Mouse (Mus musculus) megakaryocyte, embryonic 14.5 days (primary cell): ENCODE measurements around the gene Ccdc120. TPM values are rescaled to one million over a fixed set of nuclear protein-coding genes. Genes with fewer than 3 reads are reported as not detected.
"Not testable (repeated sequence)": the region's sequence is repeated elsewhere in the genome, so short reads cannot be mapped to it uniquely, and the experiment has no call there.

Experiments used
- H3K27me3 ChIP-seq: replicated peaks from 2 replicates; pipeline ENCODE3; 2012; ENCODE audit warnings: inconsistent platforms
- H3K36me3 ChIP-seq: replicated peaks from 2 replicates; pipeline ENCODE3; 2012; ENCODE audit warnings: low read length, inconsistent platforms, mixed read lengths
- H3K4me1 ChIP-seq: 2 replicates; pipeline ENCODE4 v1.6.1; 2012; ENCODE audit warnings: inconsistent platforms
- H3K4me3 ChIP-seq: replicated peaks from 2 replicates; pipeline ENCODE3; 2012; ENCODE audit warnings: moderate library complexity, mild to moderate bottlenecking, inconsistent platforms
- H3K9me3 ChIP-seq: 2 replicates; pipeline ENCODE4 v1.6.1; 2012; ENCODE audit warnings: inconsistent platforms
- FLI1 ChIP-seq: IDR thresholded peaks from 2 replicates; pipeline ENCODE4 v1.6.1; 2012; ENCODE audit warnings: low read length, inconsistent platforms, mixed read lengths
- GATA1 ChIP-seq: IDR thresholded peaks from 3 replicates; pipeline ENCODE4 v1.6.1; 2012; ENCODE audit warnings: mixed read lengths, low read length, inconsistent platforms, borderline replicate concordance
- polyA plus RNA-seq: library from polyadenylated mRNA; stranded (reverse); fragments of >175 nt; gene quantifications from 2 replicates; pipeline ENCODE4 v1.2.3, GENCODE M21; 2012; ENCODE audit warnings: low replicate concordance; ENCODE audit not compliant: insufficient read depth

Ccdc120 gene
- polyA plus RNA-seq, 1 experiment, result 8.5 TPM

GRCm38 (mm10) chrX:7762137-7762920 lies 11.6 kb upstream of the Ccdc120 start, which contains the start of gene Tfe3:
TSS of gene Tfe3 (plus strand) at chrX:7762560.
- Histone ChIP-seq H3K4me3 (peak within 1 kb of the TSS; percentile 96), H3K9me3 (no peaks in the 10 kb centered on the region), H3K27me3 (no peaks in the 10 kb centered on the region), H3K36me3 (peaks cover 21% of the 10 kb centered on the region), H3K4me1 (peaks cover 34% of the 10 kb centered on the region)
- TF ChIP-seq GATA1, result no peak
- TF ChIP-seq FLI1, result no peak

- not testable (repeated sequence) for H3K4me3 ChIP-seq, H3K27me3 ChIP-seq, H3K36me3 ChIP-seq, H3K9me3 ChIP-seq, H3K4me1 ChIP-seq
These were observed 2.9 kb upstream of the Ccdc120 start for GRCm38 (mm10) chrX:7753627-7754026.

GRCm38 (mm10) chrX:7745429-7745828 lies 5.3 kb downstream of the Ccdc120 start:
- H3K27me3 ChIP-seq, result no peaks in the 10 kb centered on the region
- 0 out of 2 replicates have a peak, but pooled peaks cover 4% of the 10 kb centered on the region for H3K4me1 ChIP-seq
- no peaks in the 10 kb centered on the region for H3K36me3 ChIP-seq
- no peak for TF ChIP-seq GATA1
- no peak for TF ChIP-seq FLI1
- H3K4me3 ChIP-seq, result no peak overlapping the region
- no peaks in the 10 kb centered on the region for H3K9me3 ChIP-seq

- Histone ChIP-seq H3K36me3 (no peaks in the 10 kb centered on the region), H3K4me3 (no peak overlapping the region), H3K27me3 (no peaks in the 10 kb centered on the region), H3K9me3 (no peaks in the 10 kb centered on the region), H3K4me1 (0 out of 2 replicates have a peak, but pooled peaks cover 4% of the 10 kb centered on the region)
- TF ChIP-seq FLI1, result no peak
- TF ChIP-seq GATA1, result no peak
These were observed 5.8 kb downstream of the Ccdc120 start for GRCm38 (mm10) chrX:7744940-7745339.

GRCm38 (mm10) chrX:7743470-7743869 lies 7.2 kb downstream of the Ccdc120 start:
- no peak for TF ChIP-seq GATA1
- no peak for TF ChIP-seq FLI1
- H3K36me3 ChIP-seq, result no peaks in the 10 kb centered on the region

GRCm38 (mm10) chrX:7741103-7741502 lies 9.6 kb downstream of the Ccdc120 start:
- no peaks in the 10 kb centered on the region for H3K9me3 ChIP-seq
- H3K4me1 ChIP-seq, result 0 out of 2 replicates have a peak, but pooled peaks cover 8% of the 10 kb centered on the region
- no peaks in the 10 kb centered on the region for H3K27me3 ChIP-seq
- H3K4me3 ChIP-seq, result no peak overlapping the region
- TF ChIP-seq FLI1, result no peak
- TF ChIP-seq GATA1, result no peak
- no peaks in the 10 kb centered on the region for H3K36me3 ChIP-seq

More at GRCm38 (mm10) chrX:7743470-7743869, 7.2 kb downstream of the Ccdc120 start:
- Histone ChIP-seq H3K27me3 (no peaks in the 10 kb centered on the region), H3K4me1 (0 out of 2 replicates have a peak, but pooled peaks cover 4% of the 10 kb centered on the region), H3K4me3 (no peak overlapping the region), H3K9me3 (no peaks in the 10 kb centered on the region)

- no peak for TF ChIP-seq FLI1
- no peak for TF ChIP-seq GATA1
- 0 out of 2 replicates have a peak, but pooled peaks cover 8% of the 10 kb centered on the region for H3K4me1 ChIP-seq
- H3K4me3 ChIP-seq, result no peak overlapping the region
- no peaks in the 10 kb centered on the region for H3K9me3 ChIP-seq
- H3K36me3 ChIP-seq, result no peaks in the 10 kb centered on the region
- H3K27me3 ChIP-seq, result no peaks in the 10 kb centered on the region
These were observed 10.5 kb downstream of the Ccdc120 start for GRCm38 (mm10) chrX:7740082-7740819.

- no peaks in the 10 kb centered on the region for H3K36me3 ChIP-seq
- TF ChIP-seq GATA1 (no peak), FLI1 (no peak)
- no peaks in the 10 kb centered on the region for H3K27me3 ChIP-seq
- H3K9me3 ChIP-seq, result no peaks in the 10 kb centered on the region
- 0 out of 2 replicates have a peak, but pooled peaks cover 8% of the 10 kb centered on the region for H3K4me1 ChIP-seq
- no peak overlapping the region for H3K4me3 ChIP-seq
These were observed 11.2 kb downstream of the Ccdc120 start for GRCm38 (mm10) chrX:7739336-7740081.

GRCm38 (mm10) chrX:7733571-7734156 lies 17.0 kb downstream of the Ccdc120 start:
- Histone ChIP-seq H3K4me1 (peaks cover 17% of the 10 kb centered on the region; the same call in 1 of the 2 replicates), H3K36me3 (no peaks in the 10 kb centered on the region), H3K27me3 (no peaks in the 10 kb centered on the region), H3K9me3 (no peaks in the 10 kb centered on the region), H3K4me3 (peak overlapping the region; percentile 83)
- no peak for TF ChIP-seq GATA1
- no peak for TF ChIP-seq FLI1
